Mouse (Mus musculus) lung, embryonic 15.5 days (tissue): ENCODE measurements around the gene Reep3. TPM values are rescaled to one million over a fixed set of nuclear protein-coding genes. Genes with fewer than 3 reads are reported as not detected.
"Not testable (repeated sequence)": the region's sequence is repeated elsewhere in the genome, so short reads cannot be mapped to it uniquely, and the experiment has no call there.

Experiments
- ATAC-seq: fragments of 200-750 bp; cut with Nextera tagmentation; 2 replicates; pipeline ENCODE4 v1.8.0; 2017; ENCODE audit warnings: moderate number of reproducible peaks, borderline replicate concordance; ENCODE audit not compliant: low FRiP score, low TSS enrichment; ENCODE audit errors: extremely low read depth
- H3K27ac ChIP-seq: fragments of 300-500 bp; sonication (generic); 2 replicates; pipeline ENCODE4 v1.5.1; 2015; ENCODE audit warnings: moderate library complexity, mild to moderate bottlenecking, inconsistent platforms
- H3K27me3 ChIP-seq: fragments of 300-500 bp; sonication (generic); 2 replicates; pipeline ENCODE4 v1.6.1; 2015; ENCODE audit warnings: inconsistent platforms
- H3K36me3 ChIP-seq: fragments of 300-500 bp; sonication (generic); 2 replicates; pipeline ENCODE4 v1.6.1; 2015; ENCODE audit warnings: inconsistent platforms
- H3K4me1 ChIP-seq: fragments of 300-500 bp; sonication (generic); 2 replicates; pipeline ENCODE4 v1.6.1; 2015; ENCODE audit warnings: inconsistent platforms
- H3K4me2 ChIP-seq: fragments of 300-500 bp; sonication (generic); 2 replicates; pipeline ENCODE4 v1.6.1; 2015; ENCODE audit warnings: inconsistent platforms, mild to moderate bottlenecking, moderate library complexity
- H3K4me3 ChIP-seq: fragments of 300-500 bp; sonication (generic); 2 replicates; pipeline ENCODE4 v1.5.1; 2015; ENCODE audit warnings: mild to moderate bottlenecking, inconsistent platforms
- H3K9ac ChIP-seq: fragments of 300-500 bp; sonication (generic); 2 replicates; pipeline ENCODE4 v1.6.1; 2015; ENCODE audit warnings: inconsistent platforms
- H3K9me3 ChIP-seq: fragments of 300-500 bp; sonication (generic); 2 replicates; pipeline ENCODE4 v1.6.1; 2016; ENCODE audit warnings: inconsistent platforms
- WGBS: fragments of 180-500 bp; shearing (Covaris S2); methylation state at CpG from one replicate; pipeline ENCODE4 v1.1.7; 2015; 5-methylcytosine and 5-hydroxymethylcytosine counted together
- polyA plus RNA-seq: library from polyadenylated mRNA; unstranded; fragments of >200 nt; fragmentation: Nextera tagmentation; extraction: Ambion mirVana; gene quantifications from 2 replicates; pipeline ENCODE4 v1.2.1, GENCODE M21; 2015

Gene Reep3
- polyA plus RNA-seq, 1 experiment from 2014 or later = 39.3 TPM

DNA sequence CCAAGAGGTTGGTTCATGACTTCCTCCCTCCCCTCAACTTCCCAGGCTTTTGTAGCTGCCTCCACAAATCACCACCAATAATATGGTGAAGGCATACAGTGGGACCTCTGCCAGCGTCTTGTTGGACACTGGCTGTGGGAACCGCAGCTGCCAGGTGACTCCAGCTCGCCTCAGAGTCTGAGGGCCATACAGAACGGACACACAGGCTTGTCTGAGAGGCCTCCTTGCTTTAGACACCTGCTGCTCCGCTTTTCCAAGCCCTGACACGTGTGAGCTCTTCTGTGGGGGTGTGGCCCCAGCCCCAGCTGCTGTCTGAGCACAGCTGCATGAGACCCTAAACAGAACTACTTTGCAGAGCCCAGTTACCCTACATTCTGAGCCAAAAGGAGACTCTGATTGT is 77.9 kb downstream of the Reep3 start:
- 56% methylated on average over 6 of the region's 6 CpGs for WGBS
- Histone ChIP-seq H3K36me3 (no peaks in the 10 kb centered on the region), H3K27me3 (no peaks in the 10 kb centered on the region), H3K4me1 (peaks cover 9% of the 10 kb centered on the region), H3K4me3 (no peak overlapping the region), H3K9me3 (no peaks in the 10 kb centered on the region), H3K27ac (no peak overlapping the region), H3K9ac (no peak overlapping the region), H3K4me2 (no peak overlapping the region)
- ATAC-seq = no peak

DNA sequence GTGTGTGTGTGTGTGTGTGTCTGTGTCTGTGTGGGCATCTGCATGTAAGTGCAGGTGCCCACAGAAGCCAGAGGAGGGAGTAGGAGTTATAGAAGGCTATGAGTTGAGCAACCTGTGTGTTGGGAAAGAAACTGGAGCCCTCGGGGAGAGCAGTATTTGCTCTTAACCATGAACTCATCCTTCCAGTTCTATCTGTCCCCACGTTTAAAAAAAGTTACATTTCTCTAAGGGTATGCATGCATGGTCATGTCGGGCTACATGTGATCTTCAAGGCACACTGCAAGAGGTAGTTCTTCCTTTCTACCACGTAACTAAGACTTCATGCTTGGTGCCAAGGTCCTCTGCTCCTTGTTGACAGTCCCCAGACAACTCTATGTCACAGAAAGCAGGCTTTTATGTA is 78.9 kb downstream of the Reep3 start:
- no peaks in the 10 kb centered on the region for H3K9me3 ChIP-seq
- H3K4me3 ChIP-seq = no peak overlapping the region
- no peaks in the 10 kb centered on the region for H3K27me3 ChIP-seq
- H3K4me1 ChIP-seq = peaks cover 9% of the 10 kb centered on the region
- no peaks in the 10 kb centered on the region for H3K36me3 ChIP-seq
- no peak overlapping the region for H3K9ac ChIP-seq
- WGBS = 88% methylated on average over 4 of the region's 4 CpGs
- no peak for ATAC-seq
- H3K4me2 ChIP-seq = no peak overlapping the region
- H3K27ac ChIP-seq = no peak overlapping the region

DNA sequence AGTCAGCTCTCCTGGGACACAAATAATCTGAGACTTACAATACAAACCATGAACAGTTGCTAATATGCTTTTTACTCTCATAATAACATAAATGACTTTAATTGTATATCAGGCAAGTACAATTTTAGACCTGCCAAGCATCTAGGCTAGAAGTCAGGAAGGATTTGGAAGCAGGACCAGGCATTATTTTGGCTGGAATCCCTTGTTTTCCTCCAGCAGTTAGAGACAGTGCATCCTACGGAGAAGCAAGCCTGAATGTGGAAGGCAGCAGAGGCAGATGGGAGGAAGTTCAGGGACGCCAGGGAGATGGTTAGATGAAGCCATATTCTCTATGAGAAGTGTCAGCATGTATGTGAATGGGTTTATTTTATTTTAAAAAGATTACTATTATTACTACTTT is 79.4 kb downstream of the Reep3 start:
- Histone ChIP-seq H3K36me3 (no peaks in the 10 kb centered on the region), H3K27ac (no peak overlapping the region)
- WGBS = 66% methylated on average over 2 of the region's 2 CpGs

DNA sequence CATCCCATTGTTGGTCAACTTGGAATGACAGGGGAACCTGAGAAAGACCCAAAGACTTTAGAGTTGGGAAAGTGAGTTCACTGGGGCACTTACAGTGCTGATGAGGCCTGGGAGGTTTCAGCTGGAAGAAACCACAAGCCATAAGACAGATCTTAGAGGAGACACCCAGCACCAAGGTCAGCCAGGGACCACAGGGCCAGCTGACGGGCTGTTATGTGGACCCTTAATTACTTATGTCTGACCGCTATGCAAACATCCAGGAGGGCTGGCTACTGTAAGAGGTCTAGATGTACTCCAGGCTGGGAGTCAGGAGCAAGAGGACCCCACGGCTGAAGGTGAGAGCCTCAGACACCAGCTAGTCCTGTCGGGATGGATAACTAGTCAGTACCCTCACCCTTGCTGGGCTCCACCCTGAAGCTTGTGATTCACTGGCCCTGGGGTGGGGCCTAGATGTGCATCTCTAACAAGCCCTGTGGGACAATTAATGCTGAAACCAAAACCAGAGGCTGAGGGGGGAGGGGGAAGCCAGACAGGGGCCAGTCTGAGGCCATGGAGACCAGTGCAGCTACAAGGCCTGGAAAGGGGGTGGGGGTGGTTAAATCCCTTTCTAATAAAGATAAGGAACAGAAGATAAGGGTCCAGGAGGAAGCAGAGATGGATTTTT is 80.0 kb downstream of the Reep3 start:
- ATAC-seq = no peak; the same call in 1 of the 2 replicates
- Histone ChIP-seq H3K4me3 (no peak overlapping the region), H3K4me1 (peaks cover 9% of the 10 kb centered on the region), H3K27me3 (no peaks in the 10 kb centered on the region), H3K4me2 (no peak overlapping the region), H3K36me3 (no peaks in the 10 kb centered on the region), H3K9me3 (no peaks in the 10 kb centered on the region), H3K9ac (no peak overlapping the region), H3K27ac (no peak overlapping the region)
- WGBS = 59% methylated on average over 4 of the region's 4 CpGs

More for the DNA sequence above, 79.4 kb downstream of the Reep3 start:
- no peak overlapping the region for H3K4me3 ChIP-seq
- no peaks in the 10 kb centered on the region for H3K9me3 ChIP-seq
- ATAC-seq = no peak
- H3K4me1 ChIP-seq = peaks cover 9% of the 10 kb centered on the region
- no peaks in the 10 kb centered on the region for H3K27me3 ChIP-seq
- H3K4me2 ChIP-seq = no peak overlapping the region
- H3K9ac ChIP-seq = no peak overlapping the region

DNA sequence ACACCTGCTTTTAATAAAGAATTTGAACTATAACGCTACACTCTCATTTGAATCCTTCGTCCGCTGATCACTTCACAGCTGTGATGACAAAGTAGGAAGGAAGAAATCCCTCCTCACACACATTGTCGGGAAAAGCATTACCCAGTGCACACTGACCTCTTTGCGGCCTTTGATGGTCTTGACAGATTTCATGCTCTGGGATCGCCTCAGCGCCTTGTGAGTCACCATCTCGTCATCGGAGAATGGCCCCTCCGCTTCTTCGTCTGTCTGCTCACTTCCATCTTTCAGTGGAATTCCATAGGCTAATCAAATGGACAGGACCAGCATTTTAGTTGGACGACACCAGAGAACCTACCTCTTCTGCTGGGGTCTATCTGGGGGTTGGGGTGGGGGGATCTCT is 82.0 kb downstream of the Reep3 start:
- Histone ChIP-seq H3K4me3 (no peak overlapping the region), H3K9ac (no peak overlapping the region), H3K27ac (no peak overlapping the region), H3K4me2 (no peak overlapping the region), H3K4me1 (peaks cover 9% of the 10 kb centered on the region), H3K36me3 (no peaks in the 10 kb centered on the region), H3K27me3 (no peaks in the 10 kb centered on the region), H3K9me3 (no peaks in the 10 kb centered on the region)
- ATAC-seq = no peak
- WGBS = 80% methylated on average over 12 of the region's 12 CpGs

DNA sequence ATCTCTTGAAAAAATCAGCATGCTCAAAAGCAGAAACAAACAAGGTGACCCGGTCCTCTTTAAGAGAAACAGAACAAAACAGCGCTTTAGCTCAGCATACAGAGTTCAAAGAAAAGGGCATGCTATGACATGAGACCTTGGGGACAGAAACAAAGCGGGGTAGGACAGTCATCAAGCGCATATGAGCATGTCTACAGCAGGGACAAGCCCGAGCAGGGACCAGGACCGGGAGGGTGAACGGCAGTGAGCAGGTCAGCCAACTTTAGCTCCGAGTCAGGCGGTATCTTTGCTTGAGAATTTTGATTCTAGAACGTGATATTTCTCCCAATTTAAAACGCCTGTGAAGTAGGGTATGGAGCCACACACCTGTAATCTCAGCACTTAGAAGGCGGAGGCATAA is 86.2 kb downstream of the Reep3 start:
- Histone ChIP-seq H3K9me3 (no peaks in the 10 kb centered on the region), H3K4me3 (no peak overlapping the region), H3K27me3 (no peaks in the 10 kb centered on the region), H3K36me3 (no peaks in the 10 kb centered on the region), H3K9ac (no peak overlapping the region), H3K27ac (no peak overlapping the region), H3K4me1 (no peaks in the 10 kb centered on the region), H3K4me2 (no peak overlapping the region)
- no peak for ATAC-seq
- 85% methylated on average over 12 of the region's 12 CpGs for WGBS

DNA sequence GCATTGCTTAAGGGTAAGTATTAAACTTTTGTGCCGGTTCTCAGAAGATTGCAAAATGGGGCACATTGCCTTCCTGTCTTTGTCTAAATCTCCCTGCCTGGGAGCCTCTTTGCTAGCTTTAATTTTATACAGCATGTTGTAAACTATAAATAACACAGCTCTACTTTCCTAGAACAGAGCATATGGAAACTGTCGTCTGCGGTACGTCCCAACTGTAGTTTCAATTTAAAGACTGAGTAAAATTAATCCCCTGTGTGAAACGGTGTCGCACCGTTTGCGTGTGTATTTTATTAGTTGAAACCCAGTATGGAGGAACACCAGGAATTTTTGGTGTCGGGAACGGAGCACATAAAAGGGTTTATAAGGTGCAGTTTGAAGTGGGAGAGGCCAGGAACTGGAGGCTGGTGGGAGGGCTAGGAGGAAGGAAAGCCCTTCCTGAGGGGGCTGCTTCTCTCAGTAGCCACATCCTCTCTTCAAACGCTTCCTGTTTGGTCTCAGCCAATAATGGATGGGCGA is 92.2 kb downstream of the Reep3 start:
- Histone ChIP-seq H3K27me3 (no peaks in the 10 kb centered on the region), H3K36me3 (no peaks in the 10 kb centered on the region), H3K4me2 (peak overlapping the region; percentile 76), H3K9ac (0 out of 2 replicates have a peak overlapping the region, but pooled peaks have one; percentile 31), H3K27ac (peak overlapping the region; percentile 83), H3K4me3 (peak overlapping the region; percentile 38), H3K9me3 (no peaks in the 10 kb centered on the region), H3K4me1 (peaks cover 32% of the 10 kb centered on the region)
- WGBS = 3% methylated on average over 12 of the region's 12 CpGs
- ATAC-seq = no peak

DNA sequence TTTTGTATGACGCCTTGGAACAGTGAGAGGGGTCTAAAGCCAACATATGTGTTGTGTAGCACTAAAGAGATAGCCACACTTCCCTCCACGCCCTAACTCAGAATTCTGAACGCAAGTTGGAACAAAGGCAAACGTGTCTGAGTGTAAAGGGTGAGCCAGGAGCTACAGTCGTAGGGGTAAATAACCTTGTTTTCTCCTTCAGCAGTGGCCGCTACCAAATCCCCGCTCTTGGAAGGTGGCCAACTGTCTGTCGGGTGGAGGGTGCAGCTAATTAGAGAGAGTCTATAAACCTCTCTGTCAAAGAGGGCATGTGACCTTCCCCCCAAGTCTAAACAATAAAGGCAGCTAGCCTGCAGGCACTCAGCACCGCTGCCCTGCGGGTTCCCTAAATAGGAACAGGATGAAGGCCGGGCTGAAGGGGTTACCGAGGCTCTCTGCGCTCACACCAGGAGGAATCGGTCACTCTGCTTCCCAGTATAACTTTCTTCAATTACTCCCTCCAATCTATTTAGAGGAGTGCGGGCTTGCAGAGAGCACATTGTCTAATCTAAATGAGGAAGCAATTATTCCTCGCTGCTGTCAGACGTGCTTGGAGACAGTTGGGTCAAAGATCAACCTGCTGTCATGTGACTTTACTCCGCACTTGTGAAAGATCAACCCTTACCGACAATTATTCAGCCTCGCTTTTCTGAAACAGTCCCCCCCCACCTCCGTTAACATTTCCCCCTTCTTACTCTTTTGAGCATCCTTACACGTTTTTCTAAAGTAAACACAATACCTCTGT is 92.8 kb downstream of the Reep3 start:
- no peaks in the 10 kb centered on the region for H3K36me3 ChIP-seq
- H3K9ac ChIP-seq = peak overlapping the region; percentile 31
- H3K27me3 ChIP-seq = no peaks in the 10 kb centered on the region
- H3K9me3 ChIP-seq = no peaks in the 10 kb centered on the region
- peak overlapping the region; percentile 38 for H3K4me3 ChIP-seq
- H3K4me1 ChIP-seq = peaks cover 32% of the 10 kb centered on the region
- peak overlapping the region; percentile 83 for H3K27ac ChIP-seq
- ATAC-seq = peak; percentile 63
- H3K4me2 ChIP-seq = peak overlapping the region; percentile 76
- 2% methylated on average over 22 of the region's 22 CpGs for WGBS

DNA sequence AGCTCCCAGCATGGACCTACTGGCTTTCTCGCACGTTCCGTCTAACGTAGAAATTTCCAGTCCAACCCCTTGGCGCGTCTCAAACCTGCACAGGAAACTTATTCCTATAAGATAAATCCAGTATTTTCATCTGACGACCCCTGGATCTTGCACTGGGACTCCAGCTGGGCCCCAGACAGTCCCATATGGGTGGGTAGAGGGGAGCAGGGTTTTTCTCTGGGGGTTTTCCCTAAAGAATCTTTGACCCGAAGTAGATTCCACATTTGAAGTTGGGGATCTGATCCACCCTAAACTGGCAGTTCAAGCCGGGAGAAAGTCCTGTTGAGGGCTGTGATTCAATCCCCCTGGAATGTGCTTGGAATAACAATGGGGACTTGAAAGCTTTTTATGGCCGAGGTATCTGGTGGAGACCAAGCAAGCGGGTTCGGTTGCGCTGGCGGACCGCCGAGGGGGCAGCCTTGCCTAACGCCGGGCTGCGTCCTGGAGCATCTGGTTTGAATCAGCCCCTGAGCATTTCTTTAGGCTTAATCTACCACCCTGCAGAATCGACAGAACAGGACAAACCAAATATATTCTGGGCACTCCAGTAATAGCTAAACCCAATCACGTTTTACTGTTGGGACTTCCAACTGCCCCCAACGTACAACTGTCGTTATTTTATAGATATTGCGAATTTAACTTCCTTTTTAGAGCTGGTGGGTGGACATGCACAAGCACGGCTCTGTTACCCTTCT is 93.6 kb downstream of the Reep3 start:
- ATAC-seq = peak; percentile 43
- Histone ChIP-seq H3K27me3 (no peaks in the 10 kb centered on the region), H3K4me2 (peak overlapping the region; percentile 76), H3K4me3 (peak overlapping the region; percentile 38), H3K4me1 (peaks cover 32% of the 10 kb centered on the region), H3K9ac (peak overlapping the region; percentile 31), H3K9me3 (no peaks in the 10 kb centered on the region), H3K36me3 (no peaks in the 10 kb centered on the region), H3K27ac (peak overlapping the region; percentile 83)
- WGBS = under 1% methylated on average over 25 of the region's 25 CpGs

DNA sequence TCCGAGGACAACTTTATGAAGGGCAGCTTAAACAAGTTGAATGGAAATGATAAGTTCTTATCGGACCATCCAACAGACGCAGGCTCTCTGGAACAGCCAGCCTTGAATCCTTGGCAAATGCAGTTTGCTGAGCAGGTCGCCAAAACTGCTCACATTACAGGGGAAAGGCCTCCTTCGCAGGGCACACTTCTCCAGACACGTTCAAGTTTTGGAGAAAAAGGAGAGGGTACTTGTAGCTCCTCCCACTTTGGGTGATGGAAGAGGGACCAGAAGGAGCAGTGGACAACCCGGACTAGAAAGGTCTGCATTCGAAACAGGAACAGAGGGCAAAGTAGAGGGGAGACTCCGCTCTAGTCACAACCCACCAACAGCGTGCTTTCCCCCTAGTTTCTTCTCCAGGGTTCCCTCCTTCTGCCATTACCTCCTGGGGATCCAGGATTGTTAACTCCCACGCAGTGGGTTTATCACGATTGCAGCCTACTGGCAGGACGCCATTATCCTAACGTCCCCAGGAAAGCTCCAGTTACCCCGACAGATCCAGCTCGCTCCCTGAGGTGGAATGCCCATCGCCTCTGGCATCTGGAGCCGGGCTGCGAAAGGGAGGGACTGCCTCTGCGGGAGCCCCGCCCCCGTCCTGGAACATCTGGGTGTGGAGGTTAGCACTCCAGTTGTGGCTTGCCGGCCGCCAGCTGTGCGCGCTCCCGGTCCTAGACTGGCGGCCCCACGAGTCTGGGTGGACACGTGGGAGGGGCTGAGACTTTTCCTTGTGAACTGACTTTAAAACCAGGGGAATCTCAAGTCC is 94.3 kb downstream of the Reep3 start:
- H3K4me1 ChIP-seq = peaks cover 32% of the 10 kb centered on the region
- no peaks in the 10 kb centered on the region for H3K36me3 ChIP-seq
- peak overlapping the region; percentile 76 for H3K4me2 ChIP-seq
- WGBS = 13% methylated on average over 30 of the region's 30 CpGs
- H3K9ac ChIP-seq = peak overlapping the region; percentile 31
- peak; percentile 74 for ATAC-seq
- H3K27ac ChIP-seq = peak overlapping the region; percentile 83
- H3K27me3 ChIP-seq = no peaks in the 10 kb centered on the region
- peak overlapping the region; percentile 38 for H3K4me3 ChIP-seq
- no peaks in the 10 kb centered on the region for H3K9me3 ChIP-seq

DNA sequence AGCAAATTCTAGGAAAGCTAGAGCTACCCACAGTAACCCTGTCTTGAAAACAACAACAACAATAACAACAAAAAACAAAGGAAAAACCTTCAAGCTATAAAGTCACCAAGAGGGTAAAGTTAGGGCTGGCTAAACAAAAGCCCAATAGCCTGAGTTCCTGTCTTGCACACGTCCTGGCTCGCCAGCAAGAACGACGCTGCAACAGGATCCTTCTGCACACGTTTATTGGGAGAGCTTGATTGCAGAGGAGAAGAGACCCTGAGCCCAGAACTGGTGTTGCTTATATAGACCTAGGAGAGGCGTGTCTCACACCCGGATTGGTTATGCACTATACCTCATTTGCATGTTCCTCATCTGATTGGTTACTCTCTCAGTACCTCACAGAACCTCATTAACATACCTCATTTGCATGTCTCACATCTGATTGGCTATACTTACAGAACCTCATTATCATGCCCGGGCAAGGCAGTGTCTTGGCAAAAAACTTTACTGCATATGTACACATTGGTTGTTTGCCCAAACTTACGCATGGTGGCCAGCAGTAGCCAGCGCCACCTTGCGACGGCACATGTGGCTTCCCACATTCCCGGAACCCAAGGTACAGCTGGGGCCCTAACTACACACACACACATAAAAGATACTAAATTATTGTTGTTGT is 95.7 kb downstream of the Reep3 start:
- H3K4me1 ChIP-seq = peaks cover 32% of the 10 kb centered on the region
- H3K4me3 ChIP-seq, H3K9me3 ChIP-seq, ATAC-seq, H3K36me3 ChIP-seq, H3K4me2 ChIP-seq, H3K27me3 ChIP-seq, H3K9ac ChIP-seq, H3K27ac ChIP-seq: not testable (repeated sequence)
- WGBS = 92% methylated on average over 13 of the region's 13 CpGs
